Mouse (Mus musculus) c-Kit-positive CD71-positive TER-119-negative erythroid progenitor cells, embryonic 14.5 days (primary cell): Measurements from ENCODE around the gene Ankrd28.
"Not testable (repeated sequence)": the region's sequence is repeated elsewhere in the genome, so short reads cannot be mapped to it uniquely, and the experiment has no call there.

Experiments
- DNase-seq: peaks from one replicate; pipeline ENCODE4 v3.0.0-alpha.2; 2013; ENCODE audit warnings: low read depth

The Ankrd28 gene

GRCm38 (mm10) chr14:31830571-31831369, at the start of gene Ankrd28:
TSS of gene Ankrd28 (minus strand) at chr14:31830651.
- peak; percentile 89 for DNase-seq

GRCm38 (mm10) chr14:31879456-31879855, 49.0 kb upstream of the Ankrd28 start:
- DNase-seq = no peak

GRCm38 (mm10) chr14:31872130-31872529, 41.7 kb upstream of the Ankrd28 start:
- no peak for DNase-seq

- no peak for DNase-seq
These were observed 40.0 kb upstream of the Ankrd28 start for GRCm38 (mm10) chr14:31870436-31870835.

GRCm38 (mm10) chr14:31868591-31868990, 38.1 kb upstream of the Ankrd28 start:
- DNase-seq = no peak

GRCm38 (mm10) chr14:31866366-31866765, 35.9 kb upstream of the Ankrd28 start:
- DNase-seq = not testable (repeated sequence)

GRCm38 (mm10) chr14:31858679-31859078, 28.2 kb upstream of the Ankrd28 start:
- DNase-seq = no peak

- no peak for DNase-seq
These were observed 26.9 kb upstream of the Ankrd28 start for GRCm38 (mm10) chr14:31857096-31857975.

GRCm38 (mm10) chr14:31856007-31856406, 25.6 kb upstream of the Ankrd28 start:
- no peak for DNase-seq

- DNase-seq = no peak
These were observed 24.2 kb upstream of the Ankrd28 start for GRCm38 (mm10) chr14:31854667-31855066.

- no peak for DNase-seq
These were observed 13.1 kb upstream of the Ankrd28 start for GRCm38 (mm10) chr14:31843571-31843970.

GRCm38 (mm10) chr14:31832022-31832421, 1.6 kb upstream of the Ankrd28 start:
- no peak for DNase-seq

- peak; percentile 20 for DNase-seq
These were observed 890 bp upstream of the Ankrd28 start for GRCm38 (mm10) chr14:31831370-31831712.

GRCm38 (mm10) chr14:31829761-31830562, 489 bp downstream of the Ankrd28 start:
- no peak for DNase-seq

- DNase-seq = no peak
These were observed 3.2 kb downstream of the Ankrd28 start for GRCm38 (mm10) chr14:31827221-31827620.

GRCm38 (mm10) chr14:31809942-31810341, 20.5 kb downstream of the Ankrd28 start:
- no peak for DNase-seq

- no peak for DNase-seq
These were observed 26.7 kb downstream of the Ankrd28 start for GRCm38 (mm10) chr14:31803791-31804190.

- no peak for DNase-seq
These were observed 29.5 kb downstream of the Ankrd28 start for GRCm38 (mm10) chr14:31800976-31801375.

GRCm38 (mm10) chr14:31800446-31800845, 30.0 kb downstream of the Ankrd28 start:
- DNase-seq = no peak

GRCm38 (mm10) chr14:31798937-31799336, 31.5 kb downstream of the Ankrd28 start:
- no peak for DNase-seq

- DNase-seq = no peak
These were observed 34.9 kb downstream of the Ankrd28 start for GRCm38 (mm10) chr14:31795535-31795934.

GRCm38 (mm10) chr14:31794776-31795126, 35.7 kb downstream of the Ankrd28 start:
- DNase-seq = no peak
